Mouse (Mus musculus) intestine, embryonic 16.5 days (tissue): ENCODE results near the gene Ccdc86. TPM values are rescaled to one million over a fixed set of nuclear protein-coding genes. Genes with fewer than 3 reads are reported as not detected.

Experiments
- ATAC-seq: fragments of 200-750 bp; cut with Nextera tagmentation; 2 replicates; pipeline ENCODE4 v1.8.0; 2017; ENCODE audit warnings: moderate TSS enrichment, moderate library complexity
- H3K27ac ChIP-seq: fragments of 300-500 bp; sonication (generic); 2 replicates; pipeline ENCODE4 v1.5.1; 2014; ENCODE audit warnings: mild to moderate bottlenecking, low read length
- H3K27me3 ChIP-seq: fragments of 300-500 bp; sonication (generic); replicated peaks from 2 replicates; pipeline ENCODE4 v1.6.1; 2014; ENCODE audit warnings: low read length, control low read depth, mixed read lengths; ENCODE audit not compliant: control insufficient read depth, insufficient read depth
- H3K36me3 ChIP-seq: fragments of 300-500 bp; sonication (generic); 2 replicates; pipeline ENCODE4 v1.6.1; 2014; ENCODE audit warnings: low read length, control low read depth; ENCODE audit not compliant: control insufficient read depth, insufficient read depth
- H3K4me1 ChIP-seq: fragments of 300-500 bp; sonication (generic); 2 replicates; pipeline ENCODE4 v1.6.1; 2014; ENCODE audit warnings: low read length, control low read depth, mixed read lengths; ENCODE audit not compliant: control insufficient read depth, insufficient read depth
- H3K4me2 ChIP-seq: fragments of 300-500 bp; sonication (generic); 2 replicates; pipeline ENCODE4 v1.6.1; 2014; ENCODE audit warnings: low read depth, low read length, control low read depth
- H3K4me3 ChIP-seq: fragments of 300-500 bp; sonication (generic); 2 replicates; pipeline ENCODE4 v1.5.1; 2014; ENCODE audit warnings: mild to moderate bottlenecking, low read length
- H3K9ac ChIP-seq: fragments of 300-500 bp; sonication (generic); 2 replicates; pipeline ENCODE4 v1.6.1; 2014; ENCODE audit warnings: low read depth, low read length
- H3K9me3 ChIP-seq: fragments of 300-500 bp; sonication (generic); 2 replicates; pipeline ENCODE4 v1.6.1; 2016; ENCODE audit warnings: low read length, control low read depth; ENCODE audit not compliant: control insufficient read depth
- WGBS: fragments of 180-500 bp; shearing (Covaris S2); extraction: QIAGEN DNeasy Blood & Tissue Kit; methylation state at CpG from one replicate; pipeline ENCODE4 v1.1.7; 2014; 5-methylcytosine and 5-hydroxymethylcytosine counted together
- polyA plus RNA-seq: library from polyadenylated mRNA; unstranded; fragments of >200 nt; fragmentation: Nextera tagmentation; extraction: Ambion mirVana; gene quantifications from 2 replicates; pipeline ENCODE4 v1.2.1, GENCODE M21; 2015

Ccdc86 gene
- polyA plus RNA-seq, 1 experiment from 2014 or later: 29.4 TPM

- no peak for ATAC-seq
- Histone ChIP-seq H3K9ac (no peak overlapping the region), H3K36me3 (no peaks in the 10 kb centered on the region), H3K4me1 (peaks cover 6% of the 10 kb centered on the region; the same call in 1 of the 2 replicates), H3K9me3 (no peaks in the 10 kb centered on the region), H3K4me3 (no peak overlapping the region), H3K27me3 (no peaks in the 10 kb centered on the region), H3K4me2 (no peak overlapping the region), H3K27ac (no peak overlapping the region)
- 39% methylated on average over 4 of the region's 4 CpGs for WGBS
Observed at GRCm38 (mm10) chr19:10924220-10924619, 24.8 kb downstream of the Ccdc86 start.

GRCm38 (mm10) chr19:10921058-10921457 lies 28.0 kb downstream of the Ccdc86 start:
- Histone ChIP-seq H3K4me3 (no peak overlapping the region), H3K27ac (no peak overlapping the region), H3K27me3 (no peaks in the 10 kb centered on the region), H3K4me1 (peaks cover under 1% of the 10 kb centered on the region; the same call in 1 of the 2 replicates), H3K9ac (no peak overlapping the region), H3K4me2 (no peak overlapping the region), H3K9me3 (no peaks in the 10 kb centered on the region), H3K36me3 (no peaks in the 10 kb centered on the region)
- ATAC-seq: no peak
- WGBS: 70% methylated on average over 3 of the region's 3 CpGs

GRCm38 (mm10) chr19:10920532-10920931 lies 28.5 kb downstream of the Ccdc86 start, which contains the start of gene Zp1:
Gene Zp1 (minus strand): TSS chr19:10920632.
- WGBS: 82% methylated on average over 2 of the region's 2 CpGs
- Histone ChIP-seq H3K9me3 (no peaks in the 10 kb centered on the region), H3K27ac (no peak within 1 kb of the TSS), H3K9ac (no peak within 1 kb of the TSS), H3K4me3 (no peak within 1 kb of the TSS), H3K27me3 (no peaks in the 10 kb centered on the region), H3K36me3 (no peaks in the 10 kb centered on the region), H3K4me2 (no peak within 1 kb of the TSS), H3K4me1 (no peaks in the 10 kb centered on the region)
- no peak for ATAC-seq

- ATAC-seq: no peak; the same call in 1 of the 2 replicates
Observed at GRCm38 (mm10) chr19:10918321-10918991, 30.6 kb downstream of the Ccdc86 start.

GRCm38 (mm10) chr19:10916506-10916905 lies 32.6 kb downstream of the Ccdc86 start:
- Histone ChIP-seq H3K9ac (no peak overlapping the region), H3K4me1 (peaks cover 2% of the 10 kb centered on the region; the same call in 1 of the 2 replicates), H3K27me3 (no peaks in the 10 kb centered on the region), H3K27ac (no peak overlapping the region), H3K4me3 (no peak overlapping the region), H3K4me2 (no peak overlapping the region), H3K9me3 (no peaks in the 10 kb centered on the region), H3K36me3 (no peaks in the 10 kb centered on the region)
- ATAC-seq: no peak
- 50% methylated on average over 5 of the region's 5 CpGs for WGBS

More at GRCm38 (mm10) chr19:10918321-10918991, 30.6 kb downstream of the Ccdc86 start:
- no peak overlapping the region for H3K9ac ChIP-seq
- no peaks in the 10 kb centered on the region for H3K4me1 ChIP-seq
- no peak overlapping the region for H3K4me2 ChIP-seq
- no peaks in the 10 kb centered on the region for H3K36me3 ChIP-seq
- WGBS: 83% methylated on average over 10 of the region's 10 CpGs
- no peaks in the 10 kb centered on the region for H3K27me3 ChIP-seq
- no peak overlapping the region for H3K27ac ChIP-seq
- H3K9me3 ChIP-seq: no peaks in the 10 kb centered on the region
- no peak overlapping the region for H3K4me3 ChIP-seq

GRCm38 (mm10) chr19:10914870-10915269 lies 34.2 kb downstream of the Ccdc86 start:
- H3K36me3 ChIP-seq: no peaks in the 10 kb centered on the region
- no peak for ATAC-seq
- 67% methylated on average over 2 of the region's 2 CpGs for WGBS
- H3K27me3 ChIP-seq: no peaks in the 10 kb centered on the region
- H3K4me1 ChIP-seq: peaks cover 6% of the 10 kb centered on the region; the same call in 1 of the 2 replicates
- no peak overlapping the region for H3K4me3 ChIP-seq
- no peaks in the 10 kb centered on the region for H3K9me3 ChIP-seq
- H3K4me2 ChIP-seq: no peak overlapping the region
- no peak overlapping the region for H3K27ac ChIP-seq
- H3K9ac ChIP-seq: no peak overlapping the region

GRCm38 (mm10) chr19:10914291-10914690 lies 34.8 kb downstream of the Ccdc86 start:
- Histone ChIP-seq H3K27ac (no peak overlapping the region), H3K27me3 (no peaks in the 10 kb centered on the region), H3K36me3 (no peaks in the 10 kb centered on the region), H3K4me3 (no peak overlapping the region), H3K4me2 (no peak overlapping the region), H3K4me1 (peaks cover 9% of the 10 kb centered on the region; the same call in 1 of the 2 replicates), H3K9ac (no peak overlapping the region), H3K9me3 (no peaks in the 10 kb centered on the region)
- 58% methylated on average over 7 of the region's 7 CpGs for whole genome bisulfite sequencing
- ATAC-seq: no peak

GRCm38 (mm10) chr19:10909087-10909721 lies 39.9 kb downstream of the Ccdc86 start:
- no peak overlapping the region for H3K4me3 ChIP-seq
- H3K4me2 ChIP-seq: no peak overlapping the region
- peak; percentile 61 for ATAC-seq
- peaks cover 14% of the 10 kb centered on the region; the same call in 1 of the 2 replicates for H3K36me3 ChIP-seq
- 49% methylated on average over 6 of the region's 6 CpGs for WGBS
- H3K9me3 ChIP-seq: no peaks in the 10 kb centered on the region
- H3K4me1 ChIP-seq: peaks cover 31% of the 10 kb centered on the region
- no peak overlapping the region; the same call in 1 of the 2 replicates for H3K9ac ChIP-seq
- H3K27ac ChIP-seq: peak overlapping the region; percentile 81
- H3K27me3 ChIP-seq: no peaks in the 10 kb centered on the region

- Histone ChIP-seq H3K4me1 (peaks cover 32% of the 10 kb centered on the region), H3K36me3 (peaks cover 17% of the 10 kb centered on the region; the same call in 1 of the 2 replicates), H3K4me3 (no peak overlapping the region), H3K27ac (0 out of 2 replicates have a peak overlapping the region, but pooled peaks have one; percentile 81), H3K9ac (no peak overlapping the region), H3K27me3 (no peaks in the 10 kb centered on the region), H3K9me3 (no peaks in the 10 kb centered on the region), H3K4me2 (no peak overlapping the region)
- WGBS: 53% methylated on average over 3 of the region's 3 CpGs
- ATAC-seq: no peak
Observed at GRCm38 (mm10) chr19:10907891-10908290, 41.2 kb downstream of the Ccdc86 start.
